Mouse (Mus musculus) gastrocnemius, postnatal 14 days (tissue): ENCODE results near the gene Prss33. TPM values are rescaled to one million over a fixed set of nuclear protein-coding genes. Genes with fewer than 3 reads are reported as not detected.

Source experiments
- DNase-seq: peaks from one replicate; pipeline ENCODE4 v3.0.0; 2021; ENCODE audit warnings: mixed read lengths
- intact Hi-C: fragments of 180-260 bp; cut with DNase I; formaldehyde crosslinking; loops from one replicate; pipeline ENCODE4 v1.15.1; 2025; ENCODE audit warnings: low total_unique reads
- total RNA-seq, 2 experiments: library from RNA; stranded (reverse); gene quantifications; 2 replicates each; pipeline ENCODE4 v1.2.3; 2021

Gene Prss33
- total RNA-seq, 2 experiments from 2014 or later: not detected

DNA sequence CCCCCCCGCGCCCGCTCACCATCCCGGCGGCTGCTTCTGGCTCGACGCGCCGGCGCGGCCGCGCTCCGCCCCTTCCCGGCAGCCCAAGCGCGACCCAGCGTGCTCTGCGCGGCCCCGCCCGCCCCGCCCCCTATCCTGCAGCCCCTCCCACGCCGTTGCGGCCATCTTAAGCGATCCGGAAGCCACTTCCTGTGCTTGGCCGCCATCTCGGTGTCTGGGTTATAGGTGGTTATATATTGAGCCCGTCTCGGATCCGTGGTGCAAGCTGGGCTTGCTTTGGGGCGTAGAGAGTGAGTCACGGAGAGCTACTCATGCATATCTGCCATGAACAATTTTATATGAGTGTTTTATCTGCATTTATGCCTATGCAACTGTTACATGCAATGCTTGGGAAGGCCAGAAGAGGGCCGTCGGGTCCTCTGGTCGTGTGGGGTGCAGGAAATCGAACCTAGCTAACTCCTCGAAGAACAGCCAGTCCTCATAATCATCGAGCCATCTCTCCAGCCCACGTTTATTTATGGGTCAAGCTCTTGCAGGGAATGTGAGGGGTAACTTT is 6.7 kb downstream of the Prss33 start, which contains the start of gene Elob:
Gene Elob (minus strand): TSS at position 73 of the 556 bp plus-strand sequence.
- DNase-seq: peak; percentile 89
- intact Hi-C loops: no loop called here

DNA sequence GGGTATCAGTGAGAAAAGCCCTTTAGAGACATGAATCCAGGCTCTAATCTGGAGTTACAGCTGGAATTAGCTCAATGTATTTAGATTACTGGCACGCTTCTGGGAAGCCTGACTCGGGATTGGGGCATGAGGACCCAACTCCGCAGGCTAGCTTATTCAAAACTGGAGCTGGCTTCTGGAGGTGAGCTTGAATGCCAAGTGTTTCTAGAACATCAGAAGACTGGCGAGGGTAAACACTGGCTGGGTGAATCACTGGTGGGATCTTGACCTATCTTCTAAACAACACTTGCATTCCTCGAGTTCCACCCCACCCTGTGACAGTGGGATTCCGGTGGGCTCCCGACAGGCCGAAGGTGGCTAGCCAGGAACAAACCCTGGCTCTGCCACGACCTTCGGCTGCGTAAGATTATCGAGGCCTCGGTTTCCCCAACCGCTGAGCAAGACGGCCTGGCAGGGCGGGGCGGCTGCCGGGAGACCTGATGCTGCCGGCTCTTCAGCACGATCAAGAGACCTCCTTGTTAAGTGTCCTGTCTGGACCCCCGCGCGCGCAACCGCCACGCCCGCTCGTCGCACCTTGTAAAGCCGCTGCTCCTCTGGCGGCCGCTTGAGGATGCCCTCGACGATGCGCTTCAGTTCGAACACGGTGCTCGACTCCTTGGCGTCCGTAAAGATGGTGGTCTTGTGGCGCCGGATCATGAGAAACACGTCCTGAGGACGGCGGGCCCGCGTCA is 7.4 kb downstream of the Prss33 start:
- intact Hi-C loops: no loop called here
- DNase-seq: peak; percentile 49

DNA sequence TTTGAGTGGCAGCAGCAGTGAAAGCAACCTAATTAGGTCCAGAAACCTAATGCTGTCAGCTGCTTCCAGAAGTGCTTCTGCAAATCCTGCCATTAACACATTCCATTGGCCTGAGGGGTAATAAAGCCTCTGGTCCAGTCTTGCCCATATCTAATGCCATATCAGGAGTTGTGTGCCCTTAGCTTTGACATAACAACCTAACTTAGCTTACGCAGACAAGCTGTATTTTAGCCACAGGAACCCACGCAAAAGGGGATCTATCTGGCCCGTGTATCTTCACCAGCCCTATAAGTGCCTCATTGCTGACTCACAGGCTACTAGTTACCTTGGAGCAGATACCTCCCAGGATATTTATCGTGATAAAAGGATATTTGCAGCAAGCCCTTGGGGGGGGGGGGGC is 10.3 kb downstream of the Prss33 start:
- DNase-seq: no peak
- intact Hi-C loops: no loop called here

DNA sequence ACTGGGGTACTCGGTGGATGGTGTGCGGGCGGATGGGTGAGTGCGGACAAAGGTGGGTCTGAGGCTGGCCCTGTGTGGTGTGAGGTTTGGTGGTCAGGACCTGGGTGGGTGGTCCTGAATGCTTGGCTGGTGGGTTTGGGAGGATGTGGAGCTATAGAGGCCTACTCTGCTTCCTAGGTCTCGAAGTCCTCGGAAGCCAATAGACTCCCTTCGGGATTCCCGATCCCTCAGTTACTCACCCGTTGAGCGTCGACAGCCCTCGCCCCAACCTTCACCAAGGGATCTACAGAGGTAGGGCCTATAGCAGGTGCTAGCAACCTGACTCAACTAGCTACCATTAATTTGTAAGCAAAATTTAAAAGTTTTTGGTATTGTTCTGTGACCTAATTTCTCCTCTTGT is 12.2 kb downstream of the Prss33 start:
- DNase-seq: no peak
- intact Hi-C loops: no loop called here

DNA sequence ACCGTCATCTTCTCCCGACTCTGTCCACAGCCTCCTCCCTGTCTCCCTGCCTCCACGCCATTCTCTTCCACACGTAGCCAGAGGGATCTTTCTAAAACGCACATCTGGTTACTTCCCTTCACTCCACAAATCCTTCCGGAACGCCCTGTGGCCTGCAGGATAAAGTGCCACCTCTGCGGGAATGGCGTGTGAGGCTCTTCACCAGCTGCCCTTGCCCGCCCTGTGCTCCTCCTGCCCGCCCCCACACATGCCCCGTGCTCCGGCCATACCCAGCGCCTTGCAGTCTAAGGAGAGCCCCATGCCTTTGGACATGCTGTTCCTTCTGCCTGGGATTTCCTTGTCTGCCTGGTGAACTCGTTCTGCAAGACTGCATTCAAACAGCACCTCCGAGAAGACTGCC is 12.8 kb downstream of the Prss33 start:
- intact Hi-C loops: no loop called here
- no peak for DNase-seq

DNA sequence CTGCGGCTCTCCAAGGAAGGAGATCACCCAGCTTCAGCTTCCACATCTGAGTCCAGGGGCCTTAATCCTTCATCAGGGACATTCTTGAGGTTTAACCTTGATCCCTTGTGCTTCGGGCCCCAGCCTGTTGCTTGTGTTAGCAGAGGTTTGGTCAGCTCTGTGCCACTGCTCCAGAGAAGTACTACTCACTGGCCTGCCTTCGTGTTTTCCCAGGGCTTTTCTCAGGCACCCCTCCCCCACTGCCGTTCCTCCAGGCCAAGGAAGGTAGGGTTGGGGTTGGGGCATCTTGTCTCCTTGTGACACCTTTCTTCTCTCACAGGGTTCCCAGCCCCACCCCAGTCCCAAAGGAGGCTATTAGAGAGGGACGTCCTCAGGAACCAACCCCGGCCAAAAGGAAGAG is 13.8 kb downstream of the Prss33 start:
- intact Hi-C loops: no loop called here
- DNase-seq: no peak

DNA sequence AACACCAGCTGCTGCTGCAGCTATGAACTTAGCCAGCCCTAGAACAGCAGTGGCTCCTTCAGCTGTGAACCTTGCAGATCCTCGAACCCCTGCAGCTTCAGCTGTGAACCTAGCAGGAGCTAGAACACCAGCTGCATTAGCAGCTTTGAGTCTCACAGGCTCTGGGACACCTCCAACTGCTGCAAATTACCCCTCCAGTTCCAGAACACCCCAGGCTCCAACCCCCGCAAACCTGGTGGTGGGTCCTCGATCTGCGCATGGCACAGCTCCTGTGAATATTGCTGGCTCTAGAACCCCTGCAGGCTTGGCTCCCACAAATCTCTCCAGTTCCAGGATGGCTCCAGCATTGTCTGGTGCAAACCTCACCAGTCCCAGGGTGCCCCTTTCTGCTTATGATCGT is 15.1 kb downstream of the Prss33 start:
- no peak for DNase-seq
- intact Hi-C loops: no loop called here

DNA sequence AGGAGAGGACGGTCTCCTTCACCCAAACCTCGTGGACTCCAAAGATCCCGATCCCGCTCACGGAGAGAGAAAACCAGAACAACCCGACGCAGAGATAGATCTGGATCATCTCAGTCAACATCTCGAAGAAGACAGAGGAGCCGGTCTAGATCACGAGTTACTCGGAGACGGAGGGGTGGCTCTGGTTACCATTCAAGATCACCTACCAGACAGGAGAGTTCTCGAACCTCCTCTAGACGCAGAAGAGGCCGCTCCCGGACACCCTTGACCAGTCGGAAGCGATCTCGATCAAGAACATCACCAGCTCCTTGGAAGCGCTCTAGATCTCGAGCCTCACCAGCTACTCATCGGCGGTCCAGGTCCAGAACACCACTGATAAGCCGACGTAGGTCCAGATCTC is 16.6 kb downstream of the Prss33 start:
- DNase-seq: no peak
- intact Hi-C loops: no loop called here

DNA sequence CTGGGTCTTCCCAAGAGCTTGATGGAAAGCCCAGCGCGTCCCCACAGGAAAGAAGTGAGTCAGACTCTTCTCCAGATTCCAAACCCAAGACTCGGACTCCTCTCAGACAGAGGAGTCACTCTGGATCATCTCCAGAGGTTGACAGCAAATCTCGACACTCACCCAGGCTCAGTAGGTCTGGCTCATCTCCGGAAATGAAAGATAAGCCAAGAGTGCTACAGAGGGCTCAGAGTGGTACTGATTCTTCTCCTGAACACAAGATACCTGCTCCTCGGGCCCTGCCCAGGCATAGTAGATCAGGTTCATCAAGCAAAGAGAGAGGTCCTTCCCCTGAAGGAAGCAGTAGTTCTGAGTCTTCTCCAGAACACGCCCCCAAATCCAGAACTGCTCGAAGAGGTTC is 17.3 kb downstream of the Prss33 start:
- DNase-seq: no peak
- intact Hi-C loops: no loop called here

DNA sequence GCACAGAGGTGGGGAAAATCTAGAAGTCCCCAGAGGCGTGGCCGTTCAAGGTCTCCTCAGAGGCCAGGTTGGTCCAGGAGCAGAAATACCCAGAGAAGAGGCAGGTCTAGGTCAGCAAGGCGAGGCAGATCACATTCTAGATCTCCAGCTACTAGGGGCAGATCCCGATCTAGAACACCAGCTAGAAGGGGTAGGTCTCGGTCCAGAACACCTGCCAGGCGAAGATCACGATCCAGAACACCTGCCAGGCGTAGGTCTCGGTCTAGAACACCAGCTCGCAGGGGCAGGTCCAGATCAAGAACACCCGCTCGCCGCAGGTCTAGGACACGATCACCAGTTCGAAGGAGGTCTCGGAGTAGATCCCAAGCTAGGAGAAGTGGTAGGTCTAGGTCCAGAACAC is 20.2 kb downstream of the Prss33 start:
- intact Hi-C loops: no loop called here

DNA sequence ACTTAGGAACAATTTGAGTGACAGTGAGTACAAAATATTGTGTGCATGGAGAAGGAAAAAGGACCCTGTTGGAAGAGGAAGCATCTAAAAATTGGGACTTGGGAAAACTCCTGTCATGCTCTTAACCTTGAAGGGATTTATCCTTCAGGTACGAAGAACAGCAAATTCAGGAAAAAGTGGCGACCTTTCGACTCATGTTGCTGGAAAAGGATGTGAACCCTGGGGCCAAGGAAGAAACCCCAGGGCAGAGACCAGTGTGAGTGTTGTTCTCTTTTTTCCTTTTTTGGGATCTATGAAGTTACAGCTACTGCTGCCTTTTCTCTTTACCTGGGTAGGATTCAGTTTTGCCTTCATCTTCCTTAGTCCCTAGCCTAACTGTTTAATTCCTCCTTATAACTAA is 27.9 kb downstream of the Prss33 start:
- DNase-seq: no peak
- intact Hi-C loops: no loop called here

More for the DNA sequence above, 20.2 kb downstream of the Prss33 start:
- DNase-seq: no peak

DNA sequence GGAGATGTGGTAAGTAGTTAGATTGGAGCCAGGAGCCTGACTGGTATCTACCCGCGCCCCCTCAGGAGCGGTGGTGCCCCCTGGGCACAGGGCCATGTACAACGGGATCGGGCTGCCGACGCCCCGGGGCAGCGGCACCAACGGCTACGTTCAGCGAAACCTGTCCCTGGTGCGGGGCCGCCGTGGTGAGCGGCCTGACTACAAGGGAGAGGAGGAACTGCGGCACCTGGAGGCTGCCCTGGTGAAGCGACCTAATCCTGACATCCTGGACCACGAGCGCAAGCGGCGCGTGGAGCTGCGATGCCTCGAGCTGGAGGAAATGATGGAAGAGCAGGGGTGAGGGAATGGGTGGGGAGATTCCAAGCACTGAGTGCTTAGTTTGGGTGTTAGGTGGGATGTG is 29.0 kb downstream of the Prss33 start:
- DNase-seq: no peak
- intact Hi-C loops: no loop called here

DNA sequence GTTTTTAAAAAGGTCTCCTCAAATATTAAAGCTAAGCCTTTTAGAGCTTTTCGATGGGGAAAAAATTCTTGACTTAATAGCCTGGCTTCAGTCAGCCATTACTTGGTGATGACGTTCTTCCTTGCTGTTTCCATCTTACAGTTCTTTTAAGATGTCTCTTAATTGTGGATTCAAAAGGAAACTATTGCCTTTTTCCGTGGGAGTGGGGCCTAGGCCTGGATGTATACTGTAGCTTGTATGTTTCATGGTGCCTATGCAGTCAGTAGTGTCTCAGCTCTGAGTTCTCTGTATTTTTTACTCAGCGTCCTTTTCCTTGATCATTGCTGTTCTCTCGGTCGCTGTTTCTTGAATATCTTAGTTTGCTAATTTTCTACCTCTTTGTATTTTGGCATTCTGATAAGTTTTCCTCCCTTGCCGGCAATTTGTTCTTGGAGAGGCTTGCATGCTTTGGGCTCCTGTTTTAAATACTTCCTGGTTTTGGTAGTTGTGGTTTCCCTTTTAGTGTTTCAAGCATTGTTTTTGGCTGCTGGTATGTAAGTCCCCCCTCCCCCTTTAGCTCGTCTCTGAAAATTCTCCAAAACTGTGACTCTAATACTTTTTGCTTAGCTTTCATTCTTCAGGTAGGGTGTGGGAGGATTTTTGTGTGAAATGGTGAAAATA is 31.3 kb downstream of the Prss33 start:
- DNase-seq: no peak
- intact Hi-C loops: no loop called here

DNA sequence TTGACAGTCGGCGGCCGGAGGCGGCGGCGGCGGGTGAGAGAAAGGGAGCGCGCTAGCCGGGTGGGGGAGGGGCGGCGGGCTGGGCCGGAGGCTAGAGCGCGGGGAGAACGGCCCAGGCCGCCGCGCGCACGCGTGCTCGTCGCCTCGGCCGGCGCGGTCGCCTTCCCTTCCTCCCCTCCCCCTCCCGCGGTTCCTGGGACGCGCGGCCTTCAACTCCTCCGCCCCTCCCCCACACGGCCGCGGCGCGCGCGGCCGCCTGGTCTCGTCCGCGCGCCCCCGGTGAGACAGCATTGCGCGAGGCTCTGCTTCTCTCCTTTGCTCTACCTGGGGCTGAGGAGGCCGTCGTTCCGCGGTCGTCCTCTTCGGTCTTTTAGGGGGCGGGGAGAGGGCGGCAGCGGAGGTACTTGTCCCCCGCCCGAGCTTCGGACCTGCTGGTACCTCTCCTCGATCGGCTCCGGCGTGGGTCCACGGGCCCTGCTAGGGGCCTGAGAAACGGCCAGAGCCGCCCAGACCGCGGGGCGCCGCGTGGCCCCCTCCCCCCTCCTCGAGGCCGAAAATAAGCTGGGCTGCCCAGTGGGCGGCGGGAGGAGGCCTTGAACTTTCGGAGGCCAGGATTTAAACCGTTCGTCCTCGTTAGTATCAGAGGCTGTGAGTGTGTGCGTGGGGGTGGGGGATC is 32.4 kb downstream of the Prss33 start:
- intact Hi-C loops: no loop called here
- DNase-seq: peak; percentile 78

DNA sequence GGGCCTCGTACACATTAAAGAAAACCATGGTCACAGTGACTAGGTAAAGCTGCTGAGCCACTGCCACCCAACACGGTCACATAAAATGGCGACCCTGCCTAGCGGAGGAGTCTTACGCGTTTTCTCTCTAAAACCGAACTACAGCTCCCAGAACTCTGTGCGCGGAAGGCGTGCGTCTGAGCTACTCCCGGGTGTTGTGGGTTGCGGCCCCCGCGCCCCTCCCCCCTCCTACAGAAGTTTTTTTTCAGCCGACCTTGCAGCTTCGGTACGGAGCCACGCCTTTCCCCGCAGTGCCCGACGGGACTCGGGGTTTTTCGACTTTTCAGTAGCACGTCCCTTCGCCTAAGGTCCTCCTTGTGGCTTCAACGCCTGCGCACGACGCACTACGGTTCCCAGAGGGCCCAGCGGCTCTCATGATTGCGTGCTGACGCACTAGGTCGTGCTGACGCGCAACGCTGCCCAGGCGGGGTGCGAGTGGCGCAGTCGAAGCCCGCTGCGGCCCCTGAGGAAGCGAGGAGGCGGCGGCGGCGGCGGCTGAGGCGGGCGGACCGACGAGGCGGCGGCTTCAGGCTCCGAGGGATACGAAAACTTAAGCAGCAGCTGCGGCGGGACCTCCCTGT is 33.0 kb downstream of the Prss33 start:
- intact Hi-C loops: no loop called here
- DNase-seq: peak; percentile 99

DNA sequence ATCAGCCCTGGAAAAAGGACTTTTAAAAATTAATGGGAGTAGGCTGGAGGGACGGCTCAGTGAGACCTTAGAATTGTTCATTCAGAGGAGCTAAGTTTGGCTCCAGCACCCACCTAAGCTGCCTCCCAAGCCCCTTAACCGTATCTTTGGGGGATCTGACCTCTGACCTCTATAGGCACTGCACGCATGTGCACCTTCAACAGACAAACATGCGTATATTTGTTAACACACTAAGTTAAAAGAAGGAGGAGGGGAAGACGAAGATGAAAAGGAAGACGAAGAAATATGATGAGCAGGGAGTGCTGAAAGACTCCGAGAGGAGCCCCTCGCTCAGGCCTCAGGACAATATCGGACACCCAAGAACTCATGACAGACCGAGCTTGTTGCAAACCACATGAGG is 34.2 kb downstream of the Prss33 start:
- intact Hi-C loops: no loop called here
- no peak for DNase-seq

DNA sequence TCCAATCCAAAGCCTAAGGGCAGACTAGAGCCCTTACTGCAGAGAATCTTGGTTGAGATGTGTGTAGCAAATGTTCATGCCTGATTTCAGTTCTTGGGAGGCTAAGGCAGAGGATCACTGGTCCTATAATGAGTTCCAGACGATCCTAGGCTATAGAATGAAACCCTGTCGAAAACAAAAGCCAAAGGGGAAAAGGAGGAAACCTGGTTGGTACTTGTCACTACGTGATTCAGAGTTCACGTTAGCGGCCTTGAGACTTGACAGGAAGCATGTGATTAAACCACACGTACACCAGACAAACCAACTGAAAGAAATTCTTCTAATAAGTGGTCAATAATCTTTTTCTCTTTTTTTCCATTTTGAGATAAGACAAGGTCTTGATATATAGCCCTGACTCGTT is 38.5 kb downstream of the Prss33 start:
- no peak for DNase-seq
- intact Hi-C loops: no loop called here

DNA sequence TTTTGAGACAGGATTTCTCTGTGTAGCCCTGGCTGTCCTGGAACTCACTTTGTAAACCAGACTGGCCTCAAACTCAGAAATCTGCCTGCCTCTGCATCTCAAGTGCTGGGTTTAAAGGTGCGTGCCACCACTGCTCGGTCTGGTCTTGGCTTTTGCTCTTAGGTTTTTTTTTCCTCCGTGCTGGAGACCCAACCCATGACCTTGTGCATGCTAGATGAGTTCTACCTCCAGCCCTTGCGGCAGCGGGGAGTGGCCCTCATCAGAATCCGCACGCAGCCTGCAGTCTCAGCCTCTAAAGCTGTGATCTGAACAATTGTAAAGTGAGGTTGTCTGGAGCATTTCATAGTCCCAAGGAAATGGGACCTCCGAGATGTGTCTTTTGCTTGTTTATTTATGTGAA is 40.5 kb downstream of the Prss33 start:
- intact Hi-C loops: no loop called here
- DNase-seq: no peak

DNA sequence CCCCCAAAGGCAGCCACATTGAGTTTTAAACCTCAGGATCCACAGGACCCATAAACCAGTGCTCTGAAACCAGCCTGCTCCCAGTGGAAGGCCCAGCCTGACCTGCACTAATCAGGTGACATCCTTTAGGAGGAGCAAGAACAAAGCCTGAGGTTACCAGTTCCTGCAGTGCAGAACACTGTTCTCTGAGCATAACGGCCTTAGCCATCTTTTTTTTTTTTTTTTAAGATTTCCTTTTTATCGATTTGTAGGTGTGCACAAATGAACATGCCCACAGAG is 44.8 kb downstream of the Prss33 start:
- intact Hi-C loops: no loop called here

DNA sequence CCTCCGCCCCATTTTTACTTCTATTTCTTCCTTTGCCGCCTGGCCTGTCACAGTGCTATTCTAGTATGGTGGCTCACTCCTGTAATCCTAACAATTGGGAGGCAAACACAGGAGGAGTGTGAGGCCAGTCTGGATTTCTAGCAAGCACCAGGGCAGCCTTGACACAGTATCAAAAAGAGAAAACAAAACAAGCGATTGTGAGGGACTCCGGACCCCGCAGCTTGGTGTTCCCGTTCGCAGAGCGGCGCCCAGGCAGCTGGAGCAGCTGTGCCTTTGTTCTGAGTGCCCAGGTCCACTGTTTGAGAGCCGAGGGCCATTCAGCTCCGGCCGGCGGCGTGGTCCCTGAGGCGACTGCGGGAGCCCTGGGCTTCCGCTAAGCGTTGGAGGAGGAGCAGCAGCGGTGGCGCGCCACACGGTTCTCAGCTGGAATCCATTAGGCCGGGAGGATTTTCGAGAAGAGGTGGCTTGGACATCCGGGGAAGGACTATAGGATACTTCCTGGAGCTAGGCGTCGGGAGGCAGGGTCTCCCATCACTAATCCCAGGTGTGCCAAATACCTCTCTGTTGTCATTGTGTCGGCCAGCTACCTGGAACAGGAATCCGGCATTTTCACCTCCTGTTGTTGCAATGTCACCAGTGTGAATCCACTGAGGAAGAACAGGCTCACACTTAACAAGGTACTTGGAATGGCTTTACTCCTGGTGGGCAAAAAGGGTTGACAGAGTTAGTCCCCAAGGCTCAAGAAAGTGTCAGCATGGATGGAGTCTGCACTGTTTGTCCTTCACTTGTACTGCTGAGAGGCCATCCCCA is 45.4 kb downstream of the Prss33 start, which contains the start of gene Srrm2:
Gene Srrm2 (plus strand): TSS at position 264 of the 810 bp plus-strand sequence.
- intact Hi-C loops: no loop called here
- DNase-seq: peak; percentile 70

More for the DNA sequence above, 44.8 kb downstream of the Prss33 start:
- DNase-seq: no peak
